Mouse (Mus musculus): ENCODE measurements around the gene Nrtn. TPM values are rescaled to one million over a fixed set of nuclear protein-coding genes. Genes with fewer than 3 reads are reported as not detected.

Nrtn gene
- total RNA-seq, 2 experiments from 2014 or later: 3.4 to 4.7 TPM

GRCm38 (mm10) chr17:56762769-56763731, 5.7 kb upstream of the Nrtn start:
- DNase-seq (ENCODE audit: low spot score in 2 of 2): peak; percentile 48 to 53

GRCm38 (mm10) chr17:56761991-56762410, 4.7 kb upstream of the Nrtn start:
- DNase-seq (ENCODE audit: low spot score in 2 of 2): peak; percentile 82 to 91

- DNase-seq (ENCODE audit: low spot score in 2 of 2): no peak
Measured at GRCm38 (mm10) chr17:56761077-56761476, 3.7 kb upstream of the Nrtn start.

- no peak for DNase-seq (ENCODE audit: low spot score in 2 of 2)
Measured at GRCm38 (mm10) chr17:56759261-56759660, 1.9 kb upstream of the Nrtn start.

- DNase-seq (ENCODE audit: low spot score in 2 of 2): peak; percentile 56 to 60
Measured at GRCm38 (mm10) chr17:56758132-56758531, 802 bp upstream of the Nrtn start.

- no peak for DNase-seq (ENCODE audit: low spot score in 2 of 2)
Measured at GRCm38 (mm10) chr17:56756703-56757399, 479 bp downstream of the Nrtn start.

- no peak for DNase-seq (ENCODE audit: low spot score in 2 of 2)
Measured at GRCm38 (mm10) chr17:56754271-56755185, 2.8 kb downstream of the Nrtn start.

- DNase-seq (ENCODE audit: low spot score in 2 of 2): no peak
Measured at GRCm38 (mm10) chr17:56753452-56753851, 3.9 kb downstream of the Nrtn start.

- no peak for DNase-seq (ENCODE audit: low spot score in 2 of 2)
Measured at GRCm38 (mm10) chr17:56751404-56752072, 5.8 kb downstream of the Nrtn start.

- no peak for DNase-seq (ENCODE audit: low spot score in 2 of 2)
Measured at GRCm38 (mm10) chr17:56744173-56744572, 13.2 kb downstream of the Nrtn start.

- no peak for DNase-seq (ENCODE audit: low spot score in 2 of 2)
Measured at GRCm38 (mm10) chr17:56740788-56741160, 16.6 kb downstream of the Nrtn start.

GRCm38 (mm10) chr17:56740118-56740787, 17.1 kb downstream of the Nrtn start:
- no peak for DNase-seq (ENCODE audit: low spot score in 2 of 2)

GRCm38 (mm10) chr17:56738221-56738620, 19.1 kb downstream of the Nrtn start:
- no peak for DNase-seq (ENCODE audit: low spot score in 2 of 2)

- DNase-seq (ENCODE audit: low spot score in 2 of 2): no peak
Measured at GRCm38 (mm10) chr17:56736534-56736933, 20.8 kb downstream of the Nrtn start.

GRCm38 (mm10) chr17:56729656-56730055, 27.7 kb downstream of the Nrtn start:
- DNase-seq (ENCODE audit: low spot score in 2 of 2): no peak

GRCm38 (mm10) chr17:56729151-56729550, 28.2 kb downstream of the Nrtn start:
- DNase-seq (ENCODE audit: low spot score in 2 of 2): no peak

GRCm38 (mm10) chr17:56728117-56728516, 29.2 kb downstream of the Nrtn start:
- no peak for DNase-seq (ENCODE audit: low spot score in 2 of 2)

GRCm38 (mm10) chr17:56727659-56728058, 29.7 kb downstream of the Nrtn start:
- DNase-seq (ENCODE audit: low spot score in 2 of 2): no peak

- no peak for DNase-seq (ENCODE audit: low spot score in 2 of 2)
Measured at GRCm38 (mm10) chr17:56727029-56727649, 30.2 kb downstream of the Nrtn start.

All from left cerebral cortex, adult 18-20 months (tissue).